Mouse (Mus musculus) spleen, adult 10 weeks (tissue): ENCODE measurements around the gene Slco1b2. TPM values are rescaled to one million over a fixed set of nuclear protein-coding genes. Genes with fewer than 3 reads are reported as not detected.

ENCODE experiments used
- polyA plus RNA-seq: library from polyadenylated mRNA; stranded (reverse); fragments of 350-450 nt; fragmentation: Illumina TruSeq; extraction: RNeasy Lipid Tissue Mini Kit (QIAGEN cat#74804); gene quantifications from one replicate; pipeline ENCODE4 v1.2.3, GENCODE M21; 2015; ENCODE audit warnings: low replicate concordance; ENCODE audit not compliant: insufficient read depth

The Slco1b2 gene
- polyA plus RNA-seq = not detected

GRCm38 (mm10) chr6:141629291-141629690 lies at the start of gene Slco1b2:
Slco1b2 (plus strand) TSS chr6:141629518.

Other genes starting within 250 kb of the Slco1b2 start
- gene Slco1c1, start 105.2 kb upstream of the Slco1b2 start, polyA plus RNA-seq = not detected
- gene Gm5724, start 144.3 kb downstream of the Slco1b2 start, polyA plus RNA-seq = not detected
- 0.17 TPM for gene Slco1a4, start 226.7 kb downstream of the Slco1b2 start, polyA plus RNA-seq